Mouse (Mus musculus): ENCODE data around the gene Synpo2.

Synpo2 gene

DNA sequence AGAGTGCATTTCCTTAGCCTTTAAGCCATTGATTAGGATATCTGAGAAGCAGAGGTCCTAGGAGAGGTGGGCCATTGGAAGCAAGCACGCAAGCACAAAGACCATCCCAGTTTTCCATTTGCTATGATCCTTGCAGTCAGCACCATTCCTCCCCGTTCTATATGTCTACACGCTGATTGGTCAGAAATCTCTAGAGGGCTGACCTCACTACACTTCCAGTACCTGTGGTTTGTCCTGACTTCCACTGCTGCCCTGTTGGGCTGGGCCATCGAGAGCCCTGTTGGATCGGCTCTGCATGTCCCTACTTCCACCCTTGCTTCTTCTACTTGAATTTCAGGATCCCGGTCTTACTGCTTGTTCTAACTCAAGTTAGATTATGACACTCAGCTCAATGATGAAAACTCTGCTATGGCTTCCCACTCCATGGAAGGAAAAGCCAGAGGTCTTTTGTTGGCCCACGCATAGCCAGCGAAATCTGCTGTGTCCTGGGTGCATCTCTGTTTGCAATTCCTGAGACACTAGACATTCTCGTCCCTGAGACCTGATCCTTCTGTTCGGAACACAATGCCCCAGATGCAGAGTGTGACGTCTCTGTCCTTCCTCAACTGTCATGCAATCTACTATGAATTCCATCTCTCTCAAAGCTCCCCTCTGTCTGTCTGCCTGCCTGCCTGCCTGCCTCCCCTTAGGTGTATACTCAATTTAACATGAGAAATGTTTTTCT lies 146.5 kb downstream of the Synpo2 start:
- DNase-seq (ENCODE audit: low spot score), result no peak

GRCm38 (mm10) chr3:123088284-123088683 lies 147.7 kb downstream of the Synpo2 start:
- DNase-seq (ENCODE audit: low spot score), result no peak

GRCm38 (mm10) chr3:123085871-123086501 lies 150.0 kb downstream of the Synpo2 start:
- no peak for DNase-seq (ENCODE audit: low spot score)

GRCm38 (mm10) chr3:123081665-123082064 lies 154.3 kb downstream of the Synpo2 start:
- DNase-seq (ENCODE audit: low spot score), result no peak

- DNase-seq (ENCODE audit: low spot score), result no peak
Measured at GRCm38 (mm10) chr3:123080943-123081342, 155.0 kb downstream of the Synpo2 start.

- no peak for DNase-seq (ENCODE audit: low spot score)
Measured at GRCm38 (mm10) chr3:123080017-123080725, 155.8 kb downstream of the Synpo2 start.

DNA sequence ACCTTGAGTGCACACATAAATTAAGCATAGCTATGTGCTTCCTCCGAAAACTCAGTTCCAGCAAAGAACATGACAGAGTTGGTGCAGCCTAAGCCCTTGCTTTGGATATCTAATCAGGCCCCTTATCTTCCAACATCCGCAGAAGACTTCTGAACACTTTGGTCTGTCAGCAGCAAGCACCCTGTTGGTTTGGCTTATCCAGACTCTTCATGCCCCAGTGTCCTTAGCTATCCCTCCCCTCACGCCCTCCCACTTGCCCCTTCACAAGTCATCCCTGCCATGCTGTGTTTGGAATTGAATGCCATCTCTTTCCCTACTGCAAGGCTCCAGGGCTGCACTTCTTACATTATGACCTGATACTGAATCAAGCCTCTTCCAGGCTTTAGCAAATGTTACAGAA lies 160.2 kb downstream of the Synpo2 start:
- DNase-seq (ENCODE audit: low spot score), result no peak

- no peak for DNase-seq (ENCODE audit: low spot score)
Measured at GRCm38 (mm10) chr3:123075034-123075433, 160.9 kb downstream of the Synpo2 start.

GRCm38 (mm10) chr3:123073351-123073750 lies 162.6 kb downstream of the Synpo2 start:
- no peak for DNase-seq (ENCODE audit: low spot score)

- no peak for DNase-seq (ENCODE audit: low spot score)
Measured at GRCm38 (mm10) chr3:123072472-123072871, 163.5 kb downstream of the Synpo2 start.

GRCm38 (mm10) chr3:123070996-123071395 lies 165.0 kb downstream of the Synpo2 start:
- DNase-seq (ENCODE audit: low spot score), result no peak

DNA sequence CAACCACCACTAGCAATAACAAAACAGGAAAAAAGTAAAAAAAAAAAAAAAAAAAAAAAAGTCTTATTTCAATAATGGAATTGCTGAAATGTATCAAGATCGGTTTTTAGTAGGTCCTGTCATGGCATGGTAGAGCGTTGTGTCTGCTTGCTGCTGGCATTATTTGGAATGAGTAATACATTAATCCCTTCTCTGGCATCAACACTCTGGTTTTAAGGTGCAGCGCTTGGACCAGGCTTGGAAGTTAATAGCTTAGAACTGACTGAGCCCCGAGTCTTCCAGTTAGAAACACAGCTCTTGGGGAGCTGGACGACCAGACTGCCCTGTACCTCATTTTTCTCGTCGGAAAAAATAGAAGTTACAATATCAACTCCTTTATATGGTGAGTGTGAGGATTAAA lies 169.1 kb downstream of the Synpo2 start:
- DNase-seq (ENCODE audit: low spot score), result no peak

DNA sequence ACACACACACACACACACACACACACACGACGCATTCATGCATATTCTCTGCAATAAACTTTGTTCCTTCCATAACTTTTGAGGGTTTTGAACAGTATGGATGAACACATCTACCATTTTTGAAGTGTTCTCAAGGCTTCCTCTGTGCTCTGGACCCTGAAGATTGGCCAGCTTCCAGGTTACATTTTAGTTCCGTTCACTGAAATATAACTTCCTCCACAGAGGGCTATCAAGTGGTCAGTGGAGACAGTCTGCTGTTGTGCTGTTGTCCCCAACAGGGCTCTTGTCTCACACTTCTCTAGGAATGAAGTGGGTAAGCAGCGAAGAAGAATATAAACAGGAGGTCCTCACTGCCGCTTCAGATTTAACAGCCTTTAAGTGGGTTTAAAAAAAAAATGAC lies 170.5 kb downstream of the Synpo2 start:
- no peak for DNase-seq (ENCODE audit: low spot score)

GRCm38 (mm10) chr3:123064186-123064585 lies 171.8 kb downstream of the Synpo2 start:
- DNase-seq (ENCODE audit: low spot score), result no peak

DNA sequence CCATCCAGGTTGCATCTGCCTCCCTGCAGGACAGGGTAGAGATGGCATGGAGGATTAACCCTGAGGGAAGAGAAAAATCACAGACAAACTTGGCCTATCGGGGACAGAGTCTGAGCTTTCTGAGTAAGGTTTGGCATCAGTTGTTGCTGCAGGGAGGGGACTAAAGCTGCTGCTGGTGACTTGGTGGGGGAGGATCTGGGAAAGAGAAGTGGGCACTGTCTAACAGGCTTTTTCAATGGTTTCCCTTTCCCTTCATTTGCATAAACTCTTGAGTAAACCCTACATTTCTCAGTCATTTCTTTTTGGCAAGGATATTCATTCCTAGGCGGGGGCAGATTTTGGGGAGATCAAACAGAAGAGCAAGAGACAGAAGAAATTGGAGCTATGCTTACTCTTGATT lies 174.0 kb downstream of the Synpo2 start:
- no peak for DNase-seq (ENCODE audit: low spot score)

DNA sequence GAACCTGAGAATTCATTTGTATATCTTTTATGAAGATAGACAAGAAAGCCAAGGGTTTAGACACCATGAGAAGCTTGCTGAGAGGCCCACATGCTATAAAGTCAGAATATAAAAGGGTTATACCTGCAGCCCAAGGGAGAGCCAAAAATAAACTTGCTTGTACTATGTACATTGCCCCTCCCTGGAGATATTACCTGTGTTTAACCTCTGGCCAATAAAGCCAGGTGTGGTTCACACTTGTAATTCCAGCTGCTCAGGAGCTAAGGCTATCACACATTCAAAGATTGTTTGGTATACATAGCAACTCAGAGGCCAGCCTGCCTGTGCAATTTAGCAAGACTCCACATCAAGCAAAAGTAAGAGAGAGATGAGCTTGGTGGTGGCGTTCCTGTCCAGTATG lies 177.1 kb downstream of the Synpo2 start:
- no peak for DNase-seq (ENCODE audit: low spot score)

DNA sequence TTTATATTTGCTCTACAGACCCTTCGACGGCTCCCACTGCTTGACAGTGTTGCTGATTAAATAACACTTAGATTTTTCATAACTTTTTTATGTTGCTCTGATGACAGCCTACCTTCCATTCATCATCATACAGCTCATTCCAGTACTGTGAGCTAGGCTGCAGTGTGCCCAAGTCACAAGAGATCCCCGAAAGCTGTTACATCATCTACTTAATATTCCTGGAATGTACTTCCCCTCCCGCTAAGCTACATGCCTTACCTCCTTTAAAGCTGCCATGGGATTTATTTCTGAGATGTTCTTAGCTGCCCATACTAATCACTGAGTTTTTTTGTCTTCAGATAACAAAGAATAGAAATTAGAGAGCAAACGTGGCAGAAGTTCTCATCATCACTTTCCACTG lies 181.8 kb downstream of the Synpo2 start:
- DNase-seq (ENCODE audit: low spot score), result no peak

GRCm38 (mm10) chr3:123053192-123053938 lies 182.6 kb downstream of the Synpo2 start:
- no peak for DNase-seq (ENCODE audit: low spot score)

DNA sequence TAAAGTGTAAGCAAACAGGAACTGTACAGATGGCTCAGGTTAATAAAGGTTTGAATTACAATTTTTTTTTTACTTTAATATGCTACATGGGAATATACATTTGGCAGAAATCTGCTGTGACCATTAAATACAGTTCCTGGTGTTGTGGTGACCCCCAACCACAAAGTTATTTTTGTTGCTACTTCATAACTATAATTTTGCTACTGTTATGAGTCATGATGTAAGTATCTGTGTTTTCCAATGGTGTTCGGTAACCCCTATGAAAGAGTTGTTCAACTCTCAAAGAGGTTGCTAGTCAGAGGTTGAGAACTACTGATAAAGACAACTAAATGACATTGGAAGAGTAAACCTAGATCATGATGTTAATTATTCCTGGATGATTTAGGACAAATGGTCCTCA lies 193.6 kb downstream of the Synpo2 start:
- no peak for DNase-seq (ENCODE audit: low spot score)

- no peak for DNase-seq (ENCODE audit: low spot score)
Measured at GRCm38 (mm10) chr3:123034752-123035151, 201.2 kb downstream of the Synpo2 start, which contains the start of gene Myoz2. Myoz2 (minus strand) TSS chr3:123035015.

DNA sequence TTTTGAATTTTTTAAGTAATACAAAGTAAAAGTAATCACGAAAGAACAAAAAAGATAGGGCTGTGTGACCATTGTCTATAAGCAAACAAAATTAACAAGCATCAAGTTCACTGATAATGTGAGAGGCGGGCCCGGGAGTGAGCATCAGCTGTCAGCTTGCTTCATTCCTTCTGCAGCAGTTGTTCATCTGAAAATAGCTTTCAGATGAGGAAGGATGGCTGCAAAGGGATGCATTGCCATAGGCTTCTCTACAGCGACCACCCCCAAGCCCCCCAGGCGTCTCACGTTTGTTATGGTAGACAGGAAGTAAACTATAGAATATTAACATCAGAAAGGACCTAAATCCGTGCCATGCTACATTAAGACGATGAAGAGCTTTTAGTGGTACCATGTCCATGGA lies 202.1 kb downstream of the Synpo2 start:
- no peak for DNase-seq (ENCODE audit: low spot score)
